Mouse (Mus musculus) heart, adult 2 months (tissue): ENCODE measurements at regions not wholly inside any gene's neighbourhood (a gene's known extent, or its start where the extent isn't known, plus 50 kb on each side); places are given as distances from the start of the nearest gene placed in this dataset.
A peak's percentile ranks its signal among the peaks of the same experiment; 100 is the strongest.

Source experiments
- DNase-seq, 2 experiments: peaks; one replicate each; pipeline ENCODE4 v3.0.0; 2021
- H3K27ac ChIP-seq: fragments of 200-600 bp; 2 replicates; pipeline ENCODE4 v1.8.1; 2022
- H3K27me3 ChIP-seq: fragments of 200-500 bp; 2 replicates; pipeline ENCODE4 v1.6.1; 2012; ENCODE audit warnings: mild to moderate bottlenecking, low read length, inconsistent platforms, mixed read lengths; ENCODE audit not compliant: control insufficient read depth, insufficient read depth
- H3K36me3 ChIP-seq: fragments of 200-500 bp; 2 replicates; pipeline ENCODE4 v1.6.1; 2012; ENCODE audit warnings: low read length, inconsistent platforms; ENCODE audit not compliant: control insufficient read depth, insufficient read depth
- H3K4me1 ChIP-seq: fragments of 200-500 bp; 2 replicates; pipeline ENCODE4 v1.6.1; 2011; ENCODE audit warnings: low read length; ENCODE audit not compliant: control insufficient read depth, insufficient read depth
- H3K4me3 ChIP-seq: fragments of 200-600 bp; 2 replicates; pipeline ENCODE4 v1.8.1; 2022
- H3K79me2 ChIP-seq: fragments of 200-500 bp; replicated peaks from 2 replicates; pipeline ENCODE4 v1.6.1; 2012; ENCODE audit warnings: mild to moderate bottlenecking, inconsistent platforms, low read length, moderate library complexity, mixed read lengths; ENCODE audit not compliant: control insufficient read depth, insufficient read depth
- H3K9ac ChIP-seq: fragments of 200-500 bp; 2 replicates; pipeline ENCODE4 v1.6.1; 2012; ENCODE audit warnings: low read depth, mild to moderate bottlenecking, control low read depth, inconsistent platforms, low read length, mixed read lengths
- CTCF ChIP-seq: fragments of 200-600 bp; IDR thresholded peaks from 2 replicates; pipeline ENCODE4 v1.8.1; 2022; ENCODE audit warnings: antibody characterized with exemption, mild to moderate bottlenecking, moderate library complexity
- EP300 ChIP-seq: fragments of 200-500 bp; IDR thresholded peaks from 2 replicates; pipeline ENCODE4 v1.6.1; 2011; ENCODE audit warnings: low read depth, low read length, control low read depth; ENCODE audit not compliant: insufficient read depth
- POLR2A ChIP-seq: fragments of 200-500 bp; IDR thresholded peaks from 2 replicates; pipeline ENCODE4 v1.6.1; 2011; ENCODE audit warnings: mild to moderate bottlenecking, low read depth, low read length, control low read depth; ENCODE audit not compliant: insufficient read depth
- WGBS: fragments of 180-500 bp; shearing (Covaris S2); methylation state at CpG from one replicate; pipeline ENCODE4 v1.1.7; 2018; 5-methylcytosine and 5-hydroxymethylcytosine counted together
- intact Hi-C: fragments of 180-260 bp; cut with DNase I; formaldehyde crosslinking; loops from one replicate; pipeline ENCODE4 v1.15.1; 2025

DNA sequence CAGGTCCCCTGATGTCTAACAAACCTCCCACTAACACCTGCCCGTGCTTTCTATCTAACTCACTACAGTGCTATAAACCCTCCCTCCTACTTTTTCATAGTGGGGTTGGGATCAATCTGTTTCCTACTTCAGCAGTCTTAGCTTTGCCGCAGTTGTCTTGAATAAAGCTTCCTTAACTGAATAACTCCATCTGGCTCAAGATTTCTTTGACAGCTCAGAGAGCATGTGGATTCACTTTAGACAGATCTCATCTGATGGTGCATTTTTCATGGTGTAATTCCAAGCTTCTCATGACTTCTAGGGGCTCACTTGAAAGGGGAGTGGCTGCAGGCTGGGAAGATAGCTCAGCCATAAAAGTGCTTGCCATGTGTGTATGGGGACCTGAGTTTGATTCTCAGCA lies 313.2 kb upstream of the Dpyd start:
- Histone ChIP-seq H3K27me3 (no peaks in the 10 kb centered on the region), H3K36me3 (no peaks in the 10 kb centered on the region), H3K4me3 (no peak overlapping the region), H3K27ac (no peak overlapping the region), H3K9ac (no peak overlapping the region), H3K79me2 (no peaks in the 10 kb centered on the region), H3K4me1 (no peaks in the 10 kb centered on the region)
- TF ChIP-seq EP300 (no peak), POLR2A (no peak), CTCF (no peak)
- intact Hi-C loops = no loop called here
- 81% methylated on average over 2 of the region's 2 CpGs for WGBS
- no peak for DNase-seq

DNA sequence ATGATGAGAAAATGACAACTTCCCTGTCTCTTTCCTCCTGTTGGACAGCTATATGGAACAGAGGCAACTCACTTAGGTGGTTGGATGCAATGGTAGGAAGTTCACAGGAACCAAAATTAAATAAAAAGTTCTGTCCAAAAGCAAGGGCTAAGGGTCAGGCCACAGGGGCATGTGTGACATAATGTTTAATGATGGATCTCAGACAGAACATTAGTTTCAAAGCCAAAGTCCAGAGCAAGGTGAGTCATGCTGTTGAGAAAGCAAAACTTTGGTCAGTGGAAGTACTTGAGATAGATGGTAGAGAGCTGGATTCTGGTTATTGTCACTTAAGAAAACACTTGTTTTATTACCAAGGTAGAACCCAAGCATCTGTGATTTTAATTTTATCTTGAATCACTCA lies 286.0 kb upstream of the Dpyd start:
- no peak overlapping the region for H3K9ac ChIP-seq
- no peaks in the 10 kb centered on the region for H3K27me3 ChIP-seq
- no peaks in the 10 kb centered on the region for H3K36me3 ChIP-seq
- no peak overlapping the region for H3K4me3 ChIP-seq
- no peak for DNase-seq
- intact Hi-C loops = no loop called here
- H3K79me2 ChIP-seq = no peaks in the 10 kb centered on the region
- no peaks in the 10 kb centered on the region for H3K4me1 ChIP-seq
- H3K27ac ChIP-seq = no peak overlapping the region
- TF ChIP-seq CTCF = no peak
- no peak for TF ChIP-seq EP300
- TF ChIP-seq POLR2A = no peak

DNA sequence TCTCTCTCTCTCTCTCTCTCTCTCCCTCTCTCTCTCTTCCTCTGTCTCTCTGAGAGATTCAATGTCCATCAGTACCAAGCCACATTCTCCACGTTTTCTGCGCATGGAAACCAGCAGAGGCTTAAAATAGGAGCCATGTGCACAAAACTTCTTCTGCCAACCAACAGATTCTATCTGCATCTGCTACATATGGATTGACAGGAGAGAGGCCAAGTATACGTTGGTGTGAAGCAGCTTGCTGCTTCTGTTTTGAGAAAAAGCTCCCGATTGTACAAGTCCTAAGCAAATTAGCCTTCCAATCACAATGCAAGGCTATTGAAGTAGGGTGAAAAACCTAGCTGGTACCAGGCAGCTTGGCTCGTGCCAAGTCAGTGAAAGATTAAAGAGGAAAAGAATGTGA lies 283.7 kb upstream of the Dpyd start:
- DNase-seq = no peak
- 72% methylated on average over 5 of the region's 5 CpGs for WGBS
- no peak overlapping the region for H3K9ac ChIP-seq
- no peaks in the 10 kb centered on the region for H3K79me2 ChIP-seq
- H3K4me3 ChIP-seq = no peak overlapping the region
- intact Hi-C loops = no loop called here
- H3K27me3 ChIP-seq = no peaks in the 10 kb centered on the region
- no peak overlapping the region for H3K27ac ChIP-seq
- no peaks in the 10 kb centered on the region for H3K36me3 ChIP-seq
- no peaks in the 10 kb centered on the region for H3K4me1 ChIP-seq
- TF ChIP-seq CTCF (no peak), POLR2A (no peak), EP300 (no peak)

DNA sequence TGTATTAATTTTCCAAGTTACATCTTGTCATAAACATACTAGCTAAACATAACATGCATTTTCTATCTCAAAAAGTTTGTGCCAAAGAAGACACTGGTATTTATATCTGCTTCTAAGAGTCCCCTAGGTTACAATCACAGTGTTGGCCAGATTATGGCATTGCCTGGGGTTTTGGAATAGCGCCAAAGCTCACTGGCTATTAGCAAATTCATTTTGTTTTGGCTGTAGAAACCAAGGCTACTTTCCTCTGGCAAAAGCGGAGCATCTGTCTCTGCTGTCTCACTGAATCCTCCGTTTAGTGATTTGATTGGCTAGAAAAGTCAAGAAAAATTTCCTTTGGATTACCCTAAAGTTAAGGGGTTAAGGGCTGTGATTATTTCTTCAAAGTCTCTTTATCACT lies 275.0 kb upstream of the Dpyd start:
- Histone ChIP-seq H3K36me3 (no peaks in the 10 kb centered on the region), H3K79me2 (no peaks in the 10 kb centered on the region), H3K4me3 (no peak overlapping the region), H3K27me3 (no peaks in the 10 kb centered on the region), H3K4me1 (no peaks in the 10 kb centered on the region), H3K9ac (no peak overlapping the region), H3K27ac (no peak overlapping the region)
- intact Hi-C loops = no loop called here
- peak in 1 of 2 experiments; percentile 9 for DNase-seq
- TF ChIP-seq EP300 (no peak), CTCF (no peak)
- 36% methylated on average over 3 of the region's 3 CpGs for WGBS

DNA sequence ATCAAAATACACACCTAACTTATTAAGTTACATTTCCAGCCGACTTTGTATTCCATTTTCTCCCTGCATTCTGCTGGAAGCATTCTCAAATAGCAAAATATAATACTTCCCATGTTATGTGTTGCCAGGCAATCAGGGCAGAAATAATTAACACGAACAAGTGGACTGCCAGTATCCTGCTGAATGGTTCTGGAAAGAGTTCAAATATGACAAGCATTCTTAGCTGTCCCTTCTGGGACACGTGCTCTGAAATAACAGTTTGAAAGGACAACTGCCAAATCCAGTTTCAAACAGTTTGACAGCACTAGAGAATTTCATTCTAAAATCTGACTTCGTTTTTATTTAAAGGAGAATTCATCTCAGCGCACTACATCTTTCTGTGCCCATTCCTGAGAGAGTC lies 236.8 kb upstream of the Dpyd start:
- no peak for DNase-seq
- no peak for TF ChIP-seq CTCF
- TF ChIP-seq POLR2A = no peak
- no peak for TF ChIP-seq EP300
- no peak overlapping the region for H3K27ac ChIP-seq
- no peaks in the 10 kb centered on the region for H3K27me3 ChIP-seq
- no peaks in the 10 kb centered on the region for H3K4me1 ChIP-seq
- H3K36me3 ChIP-seq = no peaks in the 10 kb centered on the region
- intact Hi-C loops = no loop called here
- H3K9ac ChIP-seq = no peak overlapping the region
- H3K4me3 ChIP-seq = no peak overlapping the region
- no peaks in the 10 kb centered on the region for H3K79me2 ChIP-seq
- 32% methylated on average over 5 of the region's 5 CpGs for WGBS

DNA sequence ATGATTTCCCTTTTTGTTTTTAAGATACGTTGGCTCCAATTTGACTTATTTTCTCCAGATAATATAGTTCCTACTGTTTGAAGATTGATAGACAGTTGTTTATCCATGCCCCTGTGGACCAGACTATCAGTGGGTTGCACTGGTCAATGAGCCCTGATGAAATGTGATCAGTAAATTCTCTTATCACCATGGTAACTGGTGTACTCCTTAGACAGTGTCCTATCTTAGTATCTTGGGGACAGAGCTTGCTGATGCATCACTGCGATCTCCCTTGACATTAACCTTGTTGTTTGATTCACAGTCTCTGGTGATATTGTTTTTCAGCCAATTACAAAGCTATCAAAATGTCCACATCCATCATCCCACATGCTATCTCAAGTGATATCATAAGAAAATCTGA lies 233.7 kb upstream of the Dpyd start:
- DNase-seq = no peak
- intact Hi-C loops = no loop called here
- 80% methylated on average over 2 of the region's 2 CpGs for WGBS

More for the DNA sequence above, 233.7 kb upstream of the Dpyd start:
- no peaks in the 10 kb centered on the region for H3K4me1 ChIP-seq
- H3K9ac ChIP-seq = no peak overlapping the region
- TF ChIP-seq EP300 (no peak), CTCF (no peak), POLR2A (no peak)
- H3K27me3 ChIP-seq = no peaks in the 10 kb centered on the region
- H3K27ac ChIP-seq = no peak overlapping the region
- no peak overlapping the region for H3K4me3 ChIP-seq
- H3K79me2 ChIP-seq = no peaks in the 10 kb centered on the region
- no peaks in the 10 kb centered on the region for H3K36me3 ChIP-seq
